Mouse (Mus musculus): ENCODE measurements around the gene Dnajc15. TPM values are rescaled to one million over a fixed set of nuclear protein-coding genes. Genes with fewer than 3 reads are reported as not detected.

Gene Dnajc15
- polyA plus RNA-seq, 1 experiment, result 12.3 TPM

- H3K27me3 ChIP-seq (ENCODE audit: control insufficient read depth, insufficient read depth, low read length), result no peaks in the 10 kb centered on the region
- peaks cover 14% of the 10 kb centered on the region for H3K4me1 ChIP-seq (replicated peaks; ENCODE audit: control insufficient read depth, insufficient read depth, low read length)
- WGBS, result 86% methylated on average over 1 of the region's 1 CpGs
- H3K36me3 ChIP-seq (ENCODE audit: control insufficient read depth, insufficient read depth, low read length), result peaks cover 17% of the 10 kb centered on the region
- no peak for TF ChIP-seq CTCF (IDR thresholded peaks at IDR 0.05; ENCODE audit: borderline replicate concordance, control insufficient read depth, extremely low read depth, insufficient read depth, low read length, poor library complexity)
- no peak for TF ChIP-seq POLR2A (IDR thresholded peaks at IDR 0.05; ENCODE audit: control insufficient read depth, extremely low read depth, insufficient read depth, low read length, poor library complexity)
- no peak for DNase-seq
- H3K27ac ChIP-seq (ENCODE audit: control insufficient read depth, insufficient read depth, low read length), result no peak overlapping the region
- no peak overlapping the region for H3K4me3 ChIP-seq (ENCODE audit: control insufficient read depth, insufficient read depth, low read length)
These were observed 26.6 kb downstream of the Dnajc15 start for GRCm38 (mm10) chr14:77848349-77848748.

DNA sequence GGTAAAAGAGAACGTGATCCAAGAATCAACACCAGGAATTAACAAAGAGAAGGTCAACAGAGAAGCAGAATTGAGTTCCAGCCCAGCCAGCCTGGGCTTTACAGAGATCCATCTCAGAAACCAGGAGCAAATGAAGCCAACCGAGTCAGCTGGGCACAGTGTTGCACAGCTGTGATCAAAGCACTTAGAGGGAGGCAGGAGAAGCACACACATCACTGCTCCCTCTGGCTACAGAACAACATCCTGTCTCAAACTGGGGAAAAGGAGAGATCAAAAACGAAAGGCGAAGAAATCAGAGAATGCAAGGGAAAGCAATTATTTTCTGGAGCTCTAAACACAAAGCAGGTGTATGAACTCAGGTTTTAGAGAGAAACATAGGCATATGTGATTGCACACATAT, 28.7 kb downstream of the Dnajc15 start:
- Histone ChIP-seq H3K4me1 (replicated peaks; ENCODE audit: control insufficient read depth, insufficient read depth, low read length) (peaks cover 14% of the 10 kb centered on the region), H3K27ac (ENCODE audit: control insufficient read depth, insufficient read depth, low read length) (peak overlapping the region; percentile 45), H3K36me3 (ENCODE audit: control insufficient read depth, insufficient read depth, low read length) (peaks cover 11% of the 10 kb centered on the region), H3K27me3 (ENCODE audit: control insufficient read depth, insufficient read depth, low read length) (no peaks in the 10 kb centered on the region), H3K4me3 (ENCODE audit: control insufficient read depth, insufficient read depth, low read length) (no peak overlapping the region)
- WGBS, result 31% methylated on average over 4 of the region's 4 CpGs
- DNase-seq, result no peak
- TF ChIP-seq CTCF (IDR thresholded peaks at IDR 0.05; ENCODE audit: borderline replicate concordance, control insufficient read depth, extremely low read depth, insufficient read depth, low read length, poor library complexity) (no peak), POLR2A (IDR thresholded peaks at IDR 0.05; ENCODE audit: control insufficient read depth, extremely low read depth, insufficient read depth, low read length, poor library complexity) (no peak)

DNA sequence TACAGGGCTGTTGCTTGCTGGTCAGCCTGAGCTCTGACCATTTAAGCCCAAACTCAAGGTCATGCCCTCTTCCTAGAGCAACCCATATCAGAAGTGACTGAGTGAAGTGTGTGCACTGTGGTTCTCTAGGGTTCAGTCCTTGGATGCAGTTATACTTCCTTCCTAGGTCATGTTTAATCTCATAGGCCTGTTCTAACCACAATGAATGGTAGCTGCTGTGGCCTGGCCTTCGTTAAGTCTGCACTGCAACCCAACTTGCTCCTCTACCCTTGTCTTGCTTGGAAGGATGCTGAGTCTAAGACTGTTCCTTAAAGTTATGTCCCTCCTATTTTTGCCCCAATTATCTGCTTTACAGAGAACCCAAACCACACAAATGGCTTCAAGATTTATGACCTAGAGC, 29.4 kb downstream of the Dnajc15 start:
- Histone ChIP-seq H3K27ac (ENCODE audit: control insufficient read depth, insufficient read depth, low read length) (peak overlapping the region; percentile 83), H3K4me1 (replicated peaks; ENCODE audit: control insufficient read depth, insufficient read depth, low read length) (peaks cover 16% of the 10 kb centered on the region), H3K4me3 (ENCODE audit: control insufficient read depth, insufficient read depth, low read length) (no peak overlapping the region), H3K27me3 (ENCODE audit: control insufficient read depth, insufficient read depth, low read length) (no peaks in the 10 kb centered on the region), H3K36me3 (ENCODE audit: control insufficient read depth, insufficient read depth, low read length) (peaks cover 11% of the 10 kb centered on the region)
- DNase-seq, result no peak
- WGBS, result 12% methylated on average over 1 of the region's 1 CpGs
- no peak for TF ChIP-seq CTCF (IDR thresholded peaks at IDR 0.05; ENCODE audit: borderline replicate concordance, control insufficient read depth, extremely low read depth, insufficient read depth, low read length, poor library complexity)
- TF ChIP-seq POLR2A (IDR thresholded peaks at IDR 0.05; ENCODE audit: control insufficient read depth, extremely low read depth, insufficient read depth, low read length, poor library complexity), result no peak

DNA sequence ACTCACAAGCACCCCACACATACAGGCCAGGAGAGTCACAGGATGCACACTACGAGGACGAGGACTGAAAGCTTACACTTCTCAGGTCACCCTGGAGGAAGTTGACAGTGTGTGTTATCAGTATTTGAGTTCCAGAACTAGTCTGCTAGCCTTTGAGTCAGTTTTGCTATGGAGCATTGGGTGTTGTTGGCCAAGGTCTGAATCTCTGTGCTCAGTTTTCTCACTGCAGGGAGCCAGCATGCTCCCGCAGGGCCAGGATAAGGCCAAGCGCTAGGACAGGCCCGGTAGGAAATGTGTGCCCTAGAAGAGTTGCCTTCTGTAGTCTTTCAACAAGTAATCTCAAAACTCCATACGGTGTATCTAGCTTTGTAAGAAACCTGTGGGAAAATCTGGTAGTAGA, 34.4 kb downstream of the Dnajc15 start:
- 93% methylated on average over 6 of the region's 6 CpGs for WGBS
- Histone ChIP-seq H3K36me3 (ENCODE audit: control insufficient read depth, insufficient read depth, low read length) (peaks cover 11% of the 10 kb centered on the region), H3K4me1 (replicated peaks; ENCODE audit: control insufficient read depth, insufficient read depth, low read length) (peaks cover 10% of the 10 kb centered on the region), H3K27me3 (ENCODE audit: control insufficient read depth, insufficient read depth, low read length) (no peaks in the 10 kb centered on the region), H3K4me3 (ENCODE audit: control insufficient read depth, insufficient read depth, low read length) (no peak overlapping the region), H3K27ac (ENCODE audit: control insufficient read depth, insufficient read depth, low read length) (no peak overlapping the region)
- TF ChIP-seq POLR2A (IDR thresholded peaks at IDR 0.05; ENCODE audit: control insufficient read depth, extremely low read depth, insufficient read depth, low read length, poor library complexity) (no peak), CTCF (IDR thresholded peaks at IDR 0.05; ENCODE audit: borderline replicate concordance, control insufficient read depth, extremely low read depth, insufficient read depth, low read length, poor library complexity) (no peak)
- DNase-seq, result no peak

- DNase-seq, result no peak
- Histone ChIP-seq H3K27me3 (ENCODE audit: control insufficient read depth, insufficient read depth, low read length) (no peaks in the 10 kb centered on the region), H3K4me3 (ENCODE audit: control insufficient read depth, insufficient read depth, low read length) (no peak overlapping the region), H3K27ac (ENCODE audit: control insufficient read depth, insufficient read depth, low read length) (no peak overlapping the region), H3K4me1 (replicated peaks; ENCODE audit: control insufficient read depth, insufficient read depth, low read length) (peaks cover 6% of the 10 kb centered on the region), H3K36me3 (ENCODE audit: control insufficient read depth, insufficient read depth, low read length) (peaks cover 11% of the 10 kb centered on the region)
- WGBS, result 97% methylated on average over 2 of the region's 2 CpGs
- TF ChIP-seq CTCF (IDR thresholded peaks at IDR 0.05; ENCODE audit: borderline replicate concordance, control insufficient read depth, extremely low read depth, insufficient read depth, low read length, poor library complexity) (no peak), POLR2A (IDR thresholded peaks at IDR 0.05; ENCODE audit: control insufficient read depth, extremely low read depth, insufficient read depth, low read length, poor library complexity) (no peak)
These were observed 34.8 kb downstream of the Dnajc15 start for GRCm38 (mm10) chr14:77840078-77840477.

DNA sequence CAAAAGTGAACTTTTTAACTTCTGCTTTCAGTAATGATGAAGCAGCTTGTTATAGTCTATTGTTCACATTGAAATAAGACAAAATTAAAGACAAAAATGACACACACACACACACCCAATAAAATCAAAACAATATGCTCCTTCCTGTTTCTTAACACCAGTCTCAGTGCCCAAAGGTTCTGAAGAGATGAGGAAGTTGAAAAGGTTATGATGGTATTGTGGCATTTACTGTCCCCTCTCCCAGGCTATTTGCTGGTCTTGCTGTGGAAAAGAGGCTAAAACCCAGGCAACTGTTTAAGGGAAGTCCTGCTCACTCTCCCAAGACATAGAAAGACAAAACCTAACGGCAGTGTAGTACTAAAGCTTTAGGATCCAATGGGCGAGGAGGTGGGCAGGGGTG, 38.1 kb downstream of the Dnajc15 start:
- TF ChIP-seq CTCF (IDR thresholded peaks at IDR 0.05; ENCODE audit: borderline replicate concordance, control insufficient read depth, extremely low read depth, insufficient read depth, low read length, poor library complexity) (no peak), POLR2A (IDR thresholded peaks at IDR 0.05; ENCODE audit: control insufficient read depth, extremely low read depth, insufficient read depth, low read length, poor library complexity) (no peak)
- Histone ChIP-seq H3K27ac (ENCODE audit: control insufficient read depth, insufficient read depth, low read length) (no peak overlapping the region), H3K36me3 (ENCODE audit: control insufficient read depth, insufficient read depth, low read length) (no peaks in the 10 kb centered on the region), H3K4me1 (replicated peaks; ENCODE audit: control insufficient read depth, insufficient read depth, low read length) (peaks cover 6% of the 10 kb centered on the region), H3K27me3 (ENCODE audit: control insufficient read depth, insufficient read depth, low read length) (no peaks in the 10 kb centered on the region), H3K4me3 (ENCODE audit: control insufficient read depth, insufficient read depth, low read length) (no peak overlapping the region)
- 73% methylated on average over 2 of the region's 2 CpGs for WGBS
- no peak for DNase-seq

GRCm38 (mm10) chr14:77832359-77832758, 42.6 kb downstream of the Dnajc15 start:
- H3K4me1 ChIP-seq (replicated peaks; ENCODE audit: control insufficient read depth, insufficient read depth, low read length), result peaks cover 4% of the 10 kb centered on the region
- H3K27me3 ChIP-seq (ENCODE audit: control insufficient read depth, insufficient read depth, low read length), result no peaks in the 10 kb centered on the region
- no peak overlapping the region for H3K27ac ChIP-seq (ENCODE audit: control insufficient read depth, insufficient read depth, low read length)
- no peak overlapping the region for H3K4me3 ChIP-seq (ENCODE audit: control insufficient read depth, insufficient read depth, low read length)
- DNase-seq, result no peak
- TF ChIP-seq POLR2A (IDR thresholded peaks at IDR 0.05; ENCODE audit: control insufficient read depth, extremely low read depth, insufficient read depth, low read length, poor library complexity) (no peak), CTCF (IDR thresholded peaks at IDR 0.05; ENCODE audit: borderline replicate concordance, control insufficient read depth, extremely low read depth, insufficient read depth, low read length, poor library complexity) (no peak)
- peaks cover 7% of the 10 kb centered on the region for H3K36me3 ChIP-seq (ENCODE audit: control insufficient read depth, insufficient read depth, low read length)
